Mouse (Mus musculus): ENCODE results near the gene Tmem50b. TPM values are rescaled to one million over a fixed set of nuclear protein-coding genes. Genes with fewer than 3 reads are reported as not detected.
"Not testable (repeated sequence)": the region's sequence is repeated elsewhere in the genome, so short reads cannot be mapped to it uniquely, and the experiment has no call there.

Tmem50b gene
- 39.5 and 41.7 TPM in 2 replicates for polyA plus RNA-seq (2014; fragmentation: Nextera tagmentation; extraction: Ambion mirVana)

DNA sequence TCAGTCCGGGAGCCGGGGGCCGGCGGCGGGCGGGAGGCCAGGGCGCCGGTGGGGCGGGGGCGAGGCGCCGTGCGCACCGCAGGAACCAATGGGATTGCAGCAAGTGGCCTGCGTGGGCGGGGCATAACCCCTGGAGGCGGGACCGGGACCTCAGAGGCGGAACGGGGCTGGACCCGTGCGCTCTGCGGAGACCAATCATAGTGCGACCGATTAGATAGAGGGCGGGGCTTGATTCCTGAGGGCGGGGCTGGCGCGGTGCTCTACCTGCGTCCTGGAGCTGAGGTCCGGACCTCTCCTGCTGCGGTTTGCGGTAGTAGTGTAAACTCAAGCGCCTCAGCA, at the start of gene Tmem50b:
Gene Tmem50b (minus strand): TSS at position 129 of the 339 bp plus-strand sequence.
- Histone ChIP-seq H3K9me3 (ENCODE audit: control insufficient read depth, low read length) (no peaks in the 10 kb centered on the region), H3K4me2 (ENCODE audit: low read depth, low read length) (peak within 1 kb of the TSS; percentile 75), H3K27me3 (replicated peaks; ENCODE audit: control insufficient read depth, insufficient read depth, low read length) (no peaks in the 10 kb centered on the region), H3K36me3 (ENCODE audit: control insufficient read depth, insufficient read depth, low read length) (peaks cover 2% of the 10 kb centered on the region; the same call in 1 of the 2 replicates), H3K4me1 (ENCODE audit: control insufficient read depth, insufficient read depth, low read length) (peaks cover 6% of the 10 kb centered on the region; the same call in 1 of the 2 replicates), H3K9ac (ENCODE audit: low read depth, low read length) (peak within 1 kb of the TSS; percentile 78), H3K27ac (replicated peaks; ENCODE audit: low read depth, low read length) (no peak within 1 kb of the TSS), H3K4me3 (ENCODE audit: low read depth, low read length) (peak within 1 kb of the TSS; percentile 81)
- ATAC-seq (ENCODE audit: low read depth), result peak; percentile 99
- DNase-seq (ENCODE audit: low spot score), result peak; percentile 98
- WGBS, result 0% methylated on average over 17 of the region's 34 CpGs

- Histone ChIP-seq H3K9ac (ENCODE audit: low read depth, low read length) (peak within 1 kb of the TSS; percentile 89), H3K9me3 (ENCODE audit: control insufficient read depth, low read length) (no peaks in the 10 kb centered on the region), H3K36me3 (ENCODE audit: control insufficient read depth, insufficient read depth, low read length) (peaks cover 25% of the 10 kb centered on the region), H3K27me3 (replicated peaks; ENCODE audit: control insufficient read depth, insufficient read depth, low read length) (no peaks in the 10 kb centered on the region), H3K4me3 (ENCODE audit: low read depth, low read length) (peak within 1 kb of the TSS; percentile 77), H3K27ac (replicated peaks; ENCODE audit: low read depth, low read length) (peak within 1 kb of the TSS; percentile 97), H3K4me2 (ENCODE audit: low read depth, low read length) (peak within 1 kb of the TSS; percentile 76), H3K4me1 (ENCODE audit: control insufficient read depth, insufficient read depth, low read length) (peaks cover 4% of the 10 kb centered on the region)
- ATAC-seq (ENCODE audit: low read depth), result peak; percentile 91
- under 1% methylated on average over 37 of the region's 59 CpGs for WGBS
- peak; percentile 97 for DNase-seq (ENCODE audit: low spot score)
Measured at GRCm38 (mm10) chr16:91646681-91647419, 49.2 kb upstream of the Tmem50b start, which contains the start of gene Gart. Gene Gart (minus strand): TSS chr16:91646952.

DNA sequence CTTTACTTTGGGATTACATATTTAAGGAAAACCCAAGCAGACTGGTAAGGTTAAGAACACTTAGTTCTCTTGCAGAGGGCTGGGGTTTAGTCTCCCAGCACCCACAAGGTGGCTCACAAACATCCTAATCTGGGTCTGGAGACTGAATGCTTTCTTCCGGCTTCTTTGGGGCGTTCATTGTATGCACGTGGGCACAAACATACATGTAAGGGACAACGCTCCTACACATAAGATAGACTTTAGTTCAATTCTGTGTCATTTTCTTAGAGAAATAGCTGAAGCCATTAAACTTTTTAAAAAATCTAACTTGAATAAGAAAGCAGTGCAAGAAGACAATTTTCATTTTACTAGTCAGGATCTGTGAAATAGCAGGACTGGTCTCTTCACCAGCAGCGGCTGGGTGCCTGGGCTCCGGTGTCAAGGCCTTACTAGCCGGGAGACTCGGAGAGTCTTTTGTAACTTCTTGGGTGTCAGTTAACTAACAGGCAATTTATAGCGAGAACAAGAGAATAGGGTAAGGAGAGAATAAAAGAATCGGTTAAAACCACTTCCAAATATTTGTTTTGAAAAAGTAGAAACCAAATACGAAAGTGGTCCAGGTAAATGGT, 48.5 kb upstream of the Tmem50b start:
- peaks cover 26% of the 10 kb centered on the region for H3K36me3 ChIP-seq (ENCODE audit: control insufficient read depth, insufficient read depth, low read length)
- peak overlapping the region; percentile 77 for H3K4me3 ChIP-seq (ENCODE audit: low read depth, low read length)
- H3K4me1 ChIP-seq (ENCODE audit: control insufficient read depth, insufficient read depth, low read length), result peaks cover 4% of the 10 kb centered on the region
- H3K9me3 ChIP-seq (ENCODE audit: control insufficient read depth, low read length), result no peaks in the 10 kb centered on the region
- ATAC-seq (ENCODE audit: low read depth) (no peak), DNase-seq (ENCODE audit: low spot score) (peak; percentile 20)
- peak overlapping the region; percentile 89 for H3K9ac ChIP-seq (ENCODE audit: low read depth, low read length)
- H3K4me2 ChIP-seq (ENCODE audit: low read depth, low read length), result peak overlapping the region; percentile 76
- H3K27ac ChIP-seq (replicated peaks; ENCODE audit: low read depth, low read length), result peak overlapping the region; percentile 97
- WGBS, result under 1% methylated on average over 11 of the region's 11 CpGs
- H3K27me3 ChIP-seq (replicated peaks; ENCODE audit: control insufficient read depth, insufficient read depth, low read length), result no peaks in the 10 kb centered on the region

GRCm38 (mm10) chr16:91645420-91645819, 47.8 kb upstream of the Tmem50b start:
- not testable (repeated sequence) for H3K27ac ChIP-seq (replicated peaks; ENCODE audit: low read depth, low read length); H3K27me3 ChIP-seq (replicated peaks; ENCODE audit: control insufficient read depth, insufficient read depth, low read length); H3K9ac ChIP-seq (ENCODE audit: low read depth, low read length); DNase-seq (ENCODE audit: low spot score); ATAC-seq (ENCODE audit: low read depth); H3K9me3 ChIP-seq (ENCODE audit: control insufficient read depth, low read length); H3K4me3 ChIP-seq (ENCODE audit: low read depth, low read length); H3K4me1 ChIP-seq (ENCODE audit: control insufficient read depth, insufficient read depth, low read length)
- peaks cover 28% of the 10 kb centered on the region for H3K36me3 ChIP-seq (ENCODE audit: control insufficient read depth, insufficient read depth, low read length)
- WGBS, result no CpG with 5 or more reads among the region's 2 CpGs
- peak overlapping the region; percentile 76; the same call in 1 of the 2 replicates for H3K4me2 ChIP-seq (ENCODE audit: low read depth, low read length)

DNA sequence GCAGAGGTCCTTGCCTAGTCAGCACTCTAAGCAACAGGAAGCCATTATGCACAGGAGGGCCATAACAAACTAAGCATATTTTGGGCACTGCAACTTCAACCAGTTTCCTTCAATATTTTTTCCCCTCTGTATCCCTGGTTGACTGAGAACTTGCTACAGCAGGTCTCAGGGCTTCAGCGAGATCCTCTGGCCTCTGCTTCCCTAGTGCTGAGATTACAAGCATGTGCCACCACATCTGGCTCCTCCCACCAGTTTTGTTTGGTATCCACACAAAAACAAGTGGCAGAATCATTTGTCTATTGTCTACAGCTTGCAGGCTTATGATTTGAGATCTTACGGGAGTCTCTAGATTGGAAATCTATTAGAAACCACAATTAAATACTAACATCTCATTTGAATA, 47.3 kb upstream of the Tmem50b start:
- Histone ChIP-seq H3K4me1 (ENCODE audit: control insufficient read depth, insufficient read depth, low read length) (peaks cover 4% of the 10 kb centered on the region), H3K4me2 (ENCODE audit: low read depth, low read length) (no peak overlapping the region), H3K36me3 (ENCODE audit: control insufficient read depth, insufficient read depth, low read length) (peaks cover 33% of the 10 kb centered on the region), H3K9me3 (ENCODE audit: control insufficient read depth, low read length) (no peaks in the 10 kb centered on the region), H3K4me3 (ENCODE audit: low read depth, low read length) (no peak overlapping the region), H3K27me3 (replicated peaks; ENCODE audit: control insufficient read depth, insufficient read depth, low read length) (no peaks in the 10 kb centered on the region), H3K27ac (replicated peaks; ENCODE audit: low read depth, low read length) (no peak overlapping the region), H3K9ac (ENCODE audit: low read depth, low read length) (no peak overlapping the region)
- no peak for ATAC-seq (ENCODE audit: low read depth)
- WGBS, result 83% methylated on average over 2 of the region's 2 CpGs
- no peak for DNase-seq (ENCODE audit: low spot score)

GRCm38 (mm10) chr16:91640171-91640570, 42.6 kb upstream of the Tmem50b start:
- no peak overlapping the region for H3K9ac ChIP-seq (ENCODE audit: low read depth, low read length)
- H3K4me2 ChIP-seq (ENCODE audit: low read depth, low read length), result no peak overlapping the region
- H3K27ac ChIP-seq (replicated peaks; ENCODE audit: low read depth, low read length), result no peak overlapping the region
- 90% methylated on average over 8 of the region's 8 CpGs for WGBS
- DNase-seq (ENCODE audit: low spot score), result no peak
- peaks cover 81% of the 10 kb centered on the region for H3K36me3 ChIP-seq (ENCODE audit: control insufficient read depth, insufficient read depth, low read length)
- H3K27me3 ChIP-seq (replicated peaks; ENCODE audit: control insufficient read depth, insufficient read depth, low read length), result no peaks in the 10 kb centered on the region
- H3K9me3 ChIP-seq (ENCODE audit: control insufficient read depth, low read length), result no peaks in the 10 kb centered on the region
- no peak for ATAC-seq (ENCODE audit: low read depth)
- no peak overlapping the region for H3K4me3 ChIP-seq (ENCODE audit: low read depth, low read length)
- H3K4me1 ChIP-seq (ENCODE audit: control insufficient read depth, insufficient read depth, low read length), result no peaks in the 10 kb centered on the region

DNA sequence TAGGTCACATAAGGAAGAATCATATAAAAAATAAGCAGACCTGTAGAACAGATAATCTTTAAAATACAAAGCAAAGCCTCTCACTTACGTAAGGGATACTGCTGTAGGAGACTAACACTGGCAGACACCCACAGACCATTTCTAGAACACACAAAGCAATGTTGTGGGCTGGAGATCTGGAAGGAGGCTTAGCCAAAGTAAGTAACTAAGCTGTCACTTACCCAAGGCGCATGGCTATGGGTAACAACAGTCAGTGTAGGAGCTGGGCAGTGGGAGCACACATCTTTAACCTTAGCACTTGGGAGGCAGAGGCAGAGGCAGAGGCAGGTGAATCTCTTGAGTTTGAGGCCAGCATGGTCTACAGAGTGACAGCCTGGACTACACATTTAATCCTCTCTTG, 42.0 kb upstream of the Tmem50b start:
- peaks cover 85% of the 10 kb centered on the region for H3K36me3 ChIP-seq (ENCODE audit: control insufficient read depth, insufficient read depth, low read length)
- H3K9me3 ChIP-seq (ENCODE audit: control insufficient read depth, low read length), result no peaks in the 10 kb centered on the region
- no peak overlapping the region for H3K4me3 ChIP-seq (ENCODE audit: low read depth, low read length)
- 93% methylated on average over 2 of the region's 2 CpGs for WGBS
- no peak for DNase-seq (ENCODE audit: low spot score)
- no peak for ATAC-seq (ENCODE audit: low read depth)
- no peaks in the 10 kb centered on the region for H3K27me3 ChIP-seq (replicated peaks; ENCODE audit: control insufficient read depth, insufficient read depth, low read length)
- no peak overlapping the region for H3K9ac ChIP-seq (ENCODE audit: low read depth, low read length)
- no peaks in the 10 kb centered on the region for H3K4me1 ChIP-seq (ENCODE audit: control insufficient read depth, insufficient read depth, low read length)
- no peak overlapping the region for H3K27ac ChIP-seq (replicated peaks; ENCODE audit: low read depth, low read length)
- no peak overlapping the region for H3K4me2 ChIP-seq (ENCODE audit: low read depth, low read length)

DNA sequence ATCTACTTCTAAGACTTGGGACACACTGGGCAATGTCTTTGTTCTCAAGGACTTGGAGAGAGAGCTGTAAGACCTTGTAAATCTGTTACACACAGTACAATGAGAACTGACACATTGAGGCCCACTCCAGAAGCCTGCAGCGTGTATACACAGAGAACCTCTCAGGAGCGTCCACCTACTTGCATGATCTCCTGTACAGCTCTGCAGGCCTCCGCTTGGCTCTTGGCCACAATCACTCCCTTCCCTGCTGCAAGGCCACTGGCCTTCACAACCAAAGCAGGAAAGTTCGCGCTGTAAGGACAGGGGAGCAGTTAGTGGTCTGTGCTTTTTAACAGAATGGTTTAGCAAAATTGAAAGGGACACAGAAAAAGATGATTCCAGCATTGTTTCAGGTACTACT, 41.6 kb upstream of the Tmem50b start:
- Histone ChIP-seq H3K4me2 (ENCODE audit: low read depth, low read length) (no peak overlapping the region), H3K4me1 (ENCODE audit: control insufficient read depth, insufficient read depth, low read length) (no peaks in the 10 kb centered on the region), H3K9ac (ENCODE audit: low read depth, low read length) (no peak overlapping the region), H3K27ac (replicated peaks; ENCODE audit: low read depth, low read length) (no peak overlapping the region), H3K36me3 (ENCODE audit: control insufficient read depth, insufficient read depth, low read length) (peaks cover 86% of the 10 kb centered on the region), H3K9me3 (ENCODE audit: control insufficient read depth, low read length) (no peaks in the 10 kb centered on the region), H3K27me3 (replicated peaks; ENCODE audit: control insufficient read depth, insufficient read depth, low read length) (no peaks in the 10 kb centered on the region), H3K4me3 (ENCODE audit: low read depth, low read length) (no peak overlapping the region)
- ATAC-seq (ENCODE audit: low read depth) (no peak), DNase-seq (ENCODE audit: low spot score) (no peak)
- WGBS, result 93% methylated on average over 5 of the region's 5 CpGs
